Mouse (Mus musculus) forebrain, embryonic 15.5 days (tissue): ENCODE results near the gene Pkp4. TPM values are rescaled to one million over a fixed set of nuclear protein-coding genes. Genes with fewer than 3 reads are reported as not detected.

Source experiments
- polyA plus RNA-seq: library from polyadenylated mRNA; unstranded; fragments of >200 nt; fragmentation: Nextera tagmentation; extraction: Ambion mirVana; gene quantifications from 2 replicates; pipeline ENCODE4 v1.2.1, GENCODE M21; 2015

The Pkp4 gene
- polyA plus RNA-seq, 1 experiment from 2014 or later, result 23.9 TPM

Other genes starting within 250 kb of the Pkp4 start
- 4.1 and 4.8 TPM in 2 replicates for gene Ccdc148, start 167 bp upstream of the Pkp4 start, polyA plus RNA-seq